Mouse (Mus musculus) heart, embryonic 14.5 days (tissue): Measurements from ENCODE around the gene Ptpdc1. TPM values are rescaled to one million over a fixed set of nuclear protein-coding genes. Genes with fewer than 3 reads are reported as not detected.

Experiments used
- ATAC-seq: fragments of 200-750 bp; cut with Nextera tagmentation; 2 replicates; pipeline ENCODE4 v1.8.0; 2017; ENCODE audit warnings: low read depth, moderate TSS enrichment; ENCODE audit not compliant: insufficient number of reproducible peaks, insufficient read depth, low FRiP score
- H3K27ac ChIP-seq, 2 experiments: fragments of 200-500 bp in 1 of 2; fragments of 300-500 bp in 1 of 2; sonication (generic) in 1 of 2; replicated peaks in 1 of 2; 2 replicates each; pipeline ENCODE4 v1.5.1; 2012 to 2014; ENCODE audit warnings: low read depth in 2 of 2, low read length in 2 of 2, control low read depth in 1 of 2, mild to moderate bottlenecking in 1 of 2, mixed read lengths in 1 of 2; ENCODE audit not compliant: control insufficient read depth in 1 of 2, insufficient read depth in 1 of 2
- H3K27me3 ChIP-seq: fragments of 300-500 bp; sonication (generic); 2 replicates; pipeline ENCODE4 v1.6.1; 2014; ENCODE audit warnings: mild to moderate bottlenecking, low read length, control low read depth; ENCODE audit not compliant: control insufficient read depth, insufficient read depth
- H3K36me3 ChIP-seq: fragments of 300-500 bp; sonication (generic); 2 replicates; pipeline ENCODE4 v1.6.1; 2014; ENCODE audit warnings: mild to moderate bottlenecking, control low read depth, low read length, mixed read lengths; ENCODE audit not compliant: control insufficient read depth, insufficient read depth
- H3K4me1 ChIP-seq, 2 experiments: fragments of 200-500 bp in 1 of 2; fragments of 300-500 bp in 1 of 2; sonication (generic) in 1 of 2; 2 replicates each; pipeline ENCODE4 v1.6.1; 2012 to 2014; ENCODE audit warnings: low read length in 2 of 2, control low read depth in 1 of 2, mixed read lengths in 1 of 2; ENCODE audit not compliant: control insufficient read depth in 2 of 2, insufficient read depth in 2 of 2
- H3K4me2 ChIP-seq: fragments of 300-500 bp; sonication (generic); 2 replicates; pipeline ENCODE4 v1.6.1; 2014; ENCODE audit warnings: mild to moderate bottlenecking, low read length
- H3K4me3 ChIP-seq, 2 experiments: fragments of 200-500 bp in 1 of 2; fragments of 300-500 bp in 1 of 2; sonication (generic) in 1 of 2; 2 replicates each; pipeline ENCODE4 v1.5.1; 2012 to 2014; ENCODE audit warnings: low read length in 2 of 2, mild to moderate bottlenecking in 2 of 2, control low read depth in 1 of 2, low read depth in 1 of 2, moderate library complexity in 1 of 2; ENCODE audit not compliant: control insufficient read depth in 1 of 2, insufficient read depth in 1 of 2
- H3K9ac ChIP-seq: fragments of 300-500 bp; sonication (generic); 2 replicates; pipeline ENCODE4 v1.6.1; 2014; ENCODE audit warnings: mild to moderate bottlenecking, low read length
- H3K9me3 ChIP-seq: fragments of 300-500 bp; sonication (generic); 2 replicates; pipeline ENCODE4 v1.6.1; 2016; ENCODE audit warnings: low read length, control low read depth; ENCODE audit not compliant: control insufficient read depth
- WGBS: fragments of 180-500 bp; shearing (Covaris S2); extraction: QIAGEN DNeasy Blood & Tissue Kit; methylation state at CpG from one replicate; pipeline ENCODE4 v1.1.7; 2014; 5-methylcytosine and 5-hydroxymethylcytosine counted together
- polyA plus RNA-seq: library from polyadenylated mRNA; unstranded; fragments of >200 nt; fragmentation: Nextera tagmentation; extraction: Ambion mirVana; gene quantifications from 2 replicates; pipeline ENCODE4 v1.2.1, GENCODE M21; 2014

Ptpdc1 gene
- polyA plus RNA-seq, 1 experiment from 2014 or later = 8.6 TPM

- ATAC-seq = no peak
- Histone ChIP-seq H3K9me3 (no peaks in the 10 kb centered on the region), H3K36me3 (no peaks in the 10 kb centered on the region), H3K4me1 (peaks cover 0 to 9% of the 10 kb centered on the region in 2 experiments; a peak in 3 of 4 replicates), H3K4me2 (no peak overlapping the region), H3K9ac (no peak overlapping the region), H3K27ac (no peak overlapping the region), H3K4me3 (no peak overlapping the region), H3K27me3 (peaks cover 62% of the 10 kb centered on the region)
- 9% methylated on average over 14 of the region's 14 CpGs for WGBS
Measured at GRCm38 (mm10) chr13:48653788-48654770, 28.6 kb upstream of the Ptpdc1 start.

- no peaks in the 10 kb centered on the region for H3K4me1 ChIP-seq
- H3K36me3 ChIP-seq = no peaks in the 10 kb centered on the region
- no peak overlapping the region for H3K4me3 ChIP-seq
- no peak overlapping the region for H3K27ac ChIP-seq
- no peak overlapping the region for H3K9ac ChIP-seq
- peaks cover 38% of the 10 kb centered on the region for H3K27me3 ChIP-seq
- 36% methylated on average over 6 of the region's 6 CpGs for WGBS
- H3K4me2 ChIP-seq = no peak overlapping the region
- 0 out of 2 replicates have a peak, but pooled peaks cover 3% of the 10 kb centered on the region for H3K9me3 ChIP-seq
- no peak for ATAC-seq
Measured at GRCm38 (mm10) chr13:48651132-48652065, 25.9 kb upstream of the Ptpdc1 start.

DNA sequence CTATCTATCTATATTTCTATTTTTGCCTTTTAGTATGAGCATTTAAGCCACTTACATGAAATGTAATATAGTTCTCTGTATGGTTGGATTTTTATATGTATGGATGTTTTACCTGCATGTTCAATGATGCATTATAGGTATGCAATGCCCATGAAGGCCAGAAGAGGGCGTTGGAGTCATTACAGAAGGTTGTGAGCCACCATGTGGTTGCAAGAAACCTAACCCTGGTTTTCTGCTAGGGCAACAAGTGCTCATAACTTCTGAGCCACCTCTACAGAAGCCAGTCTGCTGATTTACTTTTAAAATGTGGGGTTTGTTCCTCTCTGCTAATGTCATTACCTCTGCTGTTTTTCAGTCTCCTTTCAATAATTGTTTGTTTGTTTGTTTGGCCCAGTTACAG is 25.2 kb upstream of the Ptpdc1 start:
- no peak overlapping the region for H3K27ac ChIP-seq
- H3K4me2 ChIP-seq = no peak overlapping the region
- no peak overlapping the region for H3K9ac ChIP-seq
- no peak overlapping the region for H3K4me3 ChIP-seq
- no peaks in the 10 kb centered on the region for H3K4me1 ChIP-seq
- H3K9me3 ChIP-seq = 0 out of 2 replicates have a peak, but pooled peaks cover 3% of the 10 kb centered on the region
- H3K27me3 ChIP-seq = peaks cover 31% of the 10 kb centered on the region
- no peaks in the 10 kb centered on the region for H3K36me3 ChIP-seq
- WGBS = 0% methylated on average over 1 of the region's 1 CpGs
- ATAC-seq = no peak

DNA sequence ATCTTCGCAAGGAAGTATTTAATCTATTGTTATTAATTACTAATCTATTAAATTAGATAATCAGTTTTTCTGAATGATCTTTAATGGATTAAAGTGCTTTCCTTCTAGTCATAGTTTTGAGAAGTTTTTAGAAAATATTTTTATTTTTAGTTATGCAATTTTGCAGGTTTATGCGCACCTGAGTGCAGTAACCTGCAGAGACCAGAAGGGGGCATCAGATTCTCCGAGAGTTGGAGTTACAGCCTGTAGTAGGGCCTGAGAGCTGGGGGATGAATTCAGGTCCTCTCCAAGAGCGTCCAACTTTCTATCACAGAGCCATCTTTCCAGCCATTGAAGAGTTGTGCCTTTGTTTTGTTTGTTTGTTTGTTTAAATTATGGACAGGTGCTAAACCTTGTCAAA is 21.2 kb upstream of the Ptpdc1 start:
- H3K4me2 ChIP-seq = no peak overlapping the region
- H3K27me3 ChIP-seq = peaks cover 2% of the 10 kb centered on the region
- no peak for ATAC-seq
- H3K9me3 ChIP-seq = 0 out of 2 replicates have a peak, but pooled peaks cover 3% of the 10 kb centered on the region
- H3K27ac ChIP-seq = no peak overlapping the region
- WGBS = 84% methylated on average over 4 of the region's 4 CpGs
- no peak overlapping the region for H3K9ac ChIP-seq
- H3K36me3 ChIP-seq = no peaks in the 10 kb centered on the region
- no peaks in the 10 kb centered on the region for H3K4me1 ChIP-seq
- H3K4me3 ChIP-seq = no peak overlapping the region

GRCm38 (mm10) chr13:48643991-48644390 is 18.5 kb upstream of the Ptpdc1 start:
- Histone ChIP-seq H3K4me1 (no peaks in the 10 kb centered on the region), H3K4me2 (no peak overlapping the region), H3K9me3 (0 out of 2 replicates have a peak, but pooled peaks cover 3% of the 10 kb centered on the region), H3K27me3 (no peaks in the 10 kb centered on the region), H3K36me3 (no peaks in the 10 kb centered on the region), H3K9ac (no peak overlapping the region), H3K27ac (no peak overlapping the region), H3K4me3 (no peak overlapping the region)
- 88% methylated on average over 3 of the region's 3 CpGs for WGBS
- ATAC-seq = no peak

- no peak for ATAC-seq
- Histone ChIP-seq H3K4me3 (no peak overlapping the region), H3K27me3 (no peaks in the 10 kb centered on the region), H3K9me3 (0 out of 2 replicates have a peak, but pooled peaks cover 3% of the 10 kb centered on the region), H3K9ac (no peak overlapping the region), H3K27ac (no peak overlapping the region), H3K36me3 (no peaks in the 10 kb centered on the region), H3K4me2 (no peak overlapping the region), H3K4me1 (no peaks in the 10 kb centered on the region)
- 76% methylated on average over 6 of the region's 6 CpGs for WGBS
Measured at GRCm38 (mm10) chr13:48643072-48643471, 17.6 kb upstream of the Ptpdc1 start.

GRCm38 (mm10) chr13:48639570-48639969 is 14.1 kb upstream of the Ptpdc1 start:
- Histone ChIP-seq H3K36me3 (no peaks in the 10 kb centered on the region), H3K9me3 (no peaks in the 10 kb centered on the region), H3K4me1 (no peaks in the 10 kb centered on the region), H3K4me2 (no peak overlapping the region), H3K4me3 (no peak overlapping the region), H3K27me3 (no peaks in the 10 kb centered on the region), H3K27ac (no peak overlapping the region), H3K9ac (no peak overlapping the region)
- no peak for ATAC-seq
